Mouse (Mus musculus) cerebellum, postnatal 14 days (tissue): ENCODE results near the gene Shbg.

Experiments used
- DNase-seq, 2 experiments: peaks; one replicate each; pipeline ENCODE4 v3.0.0; 2021; ENCODE audit warnings: mixed read lengths in 2 of 2

The Shbg gene

GRCm38 (mm10) chr11:69594853-69595252 is 22.9 kb downstream of the Shbg start:
- DNase-seq: no peak

GRCm38 (mm10) chr11:69592799-69593198 is 24.9 kb downstream of the Shbg start:
- no peak for DNase-seq

GRCm38 (mm10) chr11:69591899-69592637 is 25.6 kb downstream of the Shbg start:
- DNase-seq: peak; percentile 63 to 74

- no peak for DNase-seq
These were observed 26.3 kb downstream of the Shbg start for GRCm38 (mm10) chr11:69591424-69591823.

- no peak for DNase-seq
These were observed 27.1 kb downstream of the Shbg start for GRCm38 (mm10) chr11:69590622-69591021.

- no peak for DNase-seq
These were observed 28.4 kb downstream of the Shbg start for GRCm38 (mm10) chr11:69589207-69589834.

GRCm38 (mm10) chr11:69585718-69586325 is 31.9 kb downstream of the Shbg start:
- DNase-seq: no peak

- DNase-seq: no peak
These were observed 32.8 kb downstream of the Shbg start for GRCm38 (mm10) chr11:69584937-69585336.

GRCm38 (mm10) chr11:69584008-69584407 is 33.7 kb downstream of the Shbg start:
- DNase-seq: no peak

GRCm38 (mm10) chr11:69582230-69582805 is 35.4 kb downstream of the Shbg start:
- no peak for DNase-seq

GRCm38 (mm10) chr11:69581814-69582213 is 35.9 kb downstream of the Shbg start:
- DNase-seq: no peak

- DNase-seq: peak; percentile 97 to 98
These were observed 36.5 kb downstream of the Shbg start for GRCm38 (mm10) chr11:69581147-69581688.

- DNase-seq: no peak
These were observed 37.0 kb downstream of the Shbg start for GRCm38 (mm10) chr11:69580572-69581146.

- peak; percentile 90 for DNase-seq
These were observed 37.6 kb downstream of the Shbg start, which contains the start of the genes Wrap53 and Trp53 for GRCm38 (mm10) chr11:69580091-69580514. Gene Wrap53, minus strand, starts transcription at chr11:69580255. Gene Trp53, plus strand, starts transcription at chr11:69580359.

- peak; percentile 97 to 98 for DNase-seq
These were observed 38.3 kb downstream of the Shbg start for GRCm38 (mm10) chr11:69579128-69580017.

GRCm38 (mm10) chr11:69578301-69578700 is 39.4 kb downstream of the Shbg start:
- no peak for DNase-seq

GRCm38 (mm10) chr11:69576307-69576706 is 41.4 kb downstream of the Shbg start:
- DNase-seq: no peak

GRCm38 (mm10) chr11:69575220-69575619 is 42.5 kb downstream of the Shbg start:
- peak in 1 of 2 experiments; percentile 33 for DNase-seq

GRCm38 (mm10) chr11:69565131-69565530 is 52.6 kb downstream of the Shbg start:
- DNase-seq: no peak
